Mouse (Mus musculus): Measurements from ENCODE around the gene Akap7. TPM values are rescaled to one million over a fixed set of nuclear protein-coding genes. Genes with fewer than 3 reads are reported as not detected.

Gene Akap7
- polyA plus RNA-seq, 1 experiment, result 140 TPM

DNA sequence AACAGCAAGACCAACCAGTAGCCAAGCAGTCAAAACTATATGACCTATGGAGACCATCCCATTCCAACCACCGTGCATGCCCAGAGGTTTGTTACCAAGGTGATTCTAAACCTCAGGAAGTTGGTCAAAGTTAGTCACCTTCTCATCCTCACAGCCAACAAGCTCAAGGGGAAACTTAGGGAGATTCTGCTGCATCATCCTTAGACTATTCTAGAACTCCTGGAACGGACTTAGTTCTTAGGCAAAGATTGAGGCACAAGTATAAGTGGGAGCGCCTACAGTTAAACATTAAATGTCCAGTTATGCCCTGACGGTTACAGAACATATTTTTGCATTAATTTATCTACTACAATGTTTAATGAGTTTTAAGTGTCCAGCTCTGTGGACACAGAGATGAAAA is 54.7 kb downstream of the Akap7 start:
- Histone ChIP-seq H3K4me3 (ENCODE audit: insufficient read depth, low read depth, low read length) (no peak overlapping the region), H3K27ac (replicated peaks; ENCODE audit: low read depth, low read length) (no peak overlapping the region), H3K4me1 (ENCODE audit: control insufficient read depth, insufficient read depth, insufficient read length, low read length) (peaks cover 3% of the 10 kb centered on the region)

- Histone ChIP-seq H3K4me1 (ENCODE audit: control insufficient read depth, insufficient read depth, insufficient read length, low read length) (no peaks in the 10 kb centered on the region; the same call in 1 of the 2 replicates), H3K27ac (replicated peaks; ENCODE audit: low read depth, low read length) (no peak overlapping the region), H3K4me3 (ENCODE audit: insufficient read depth, low read depth, low read length) (no peak overlapping the region)
These were observed 57.6 kb downstream of the Akap7 start for GRCm38 (mm10) chr10:25250108-25250507.

- no peaks in the 10 kb centered on the region for H3K4me1 ChIP-seq (ENCODE audit: control insufficient read depth, insufficient read depth, insufficient read length, low read length)
- no peak overlapping the region for H3K4me3 ChIP-seq (ENCODE audit: insufficient read depth, low read depth, low read length)
- H3K27ac ChIP-seq (replicated peaks; ENCODE audit: low read depth, low read length), result no peak overlapping the region
These were observed 61.5 kb downstream of the Akap7 start for GRCm38 (mm10) chr10:25246173-25246572.

DNA sequence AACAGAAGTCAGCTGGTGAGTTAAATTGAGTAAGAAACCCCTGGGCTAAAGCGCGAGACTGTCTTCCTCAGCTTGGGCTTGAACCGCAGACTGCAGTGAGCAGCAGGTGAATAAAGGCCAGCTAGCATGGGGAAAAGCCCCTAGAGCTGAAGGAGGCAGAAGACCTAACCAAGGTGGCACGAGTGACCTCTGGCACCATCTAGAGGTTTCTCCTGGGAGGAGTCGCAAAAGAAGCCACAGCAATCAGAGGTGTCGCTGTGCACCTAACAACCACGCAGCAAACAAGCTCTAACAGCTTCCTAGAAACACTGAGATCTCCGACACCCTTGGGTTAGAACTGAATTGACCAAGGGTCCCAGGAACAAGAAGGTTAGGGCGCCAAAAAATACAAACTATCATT is 68.5 kb downstream of the Akap7 start:
- H3K4me1 ChIP-seq (ENCODE audit: control insufficient read depth, insufficient read depth, insufficient read length, low read length), result no peaks in the 10 kb centered on the region
- H3K27ac ChIP-seq (replicated peaks; ENCODE audit: low read depth, low read length), result no peak overlapping the region
- H3K4me3 ChIP-seq (ENCODE audit: insufficient read depth, low read depth, low read length), result no peak overlapping the region

DNA sequence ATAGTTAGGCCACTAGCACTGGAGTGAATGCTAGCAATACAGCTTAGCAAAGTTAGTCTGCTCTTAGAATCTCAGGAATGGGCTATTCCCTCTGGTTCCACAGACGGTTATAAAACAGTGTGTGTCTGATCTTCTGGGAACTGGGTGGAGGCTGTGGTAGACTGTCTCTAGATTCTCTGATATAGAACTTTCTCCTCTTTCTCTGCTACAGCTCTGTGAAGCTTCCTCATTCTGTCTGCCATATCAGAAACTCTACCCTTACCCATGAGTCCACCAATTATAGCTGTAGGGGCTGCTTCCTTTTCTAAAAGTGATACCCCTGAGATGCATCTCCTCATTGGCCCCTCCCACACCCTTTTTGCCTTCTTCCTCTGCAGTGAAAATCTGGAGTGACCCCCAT is 73.6 kb downstream of the Akap7 start:
- H3K4me1 ChIP-seq (ENCODE audit: control insufficient read depth, insufficient read depth, insufficient read length, low read length), result no peaks in the 10 kb centered on the region
- no peak overlapping the region for H3K27ac ChIP-seq (replicated peaks; ENCODE audit: low read depth, low read length)
- no peak overlapping the region for H3K4me3 ChIP-seq (ENCODE audit: insufficient read depth, low read depth, low read length)

DNA sequence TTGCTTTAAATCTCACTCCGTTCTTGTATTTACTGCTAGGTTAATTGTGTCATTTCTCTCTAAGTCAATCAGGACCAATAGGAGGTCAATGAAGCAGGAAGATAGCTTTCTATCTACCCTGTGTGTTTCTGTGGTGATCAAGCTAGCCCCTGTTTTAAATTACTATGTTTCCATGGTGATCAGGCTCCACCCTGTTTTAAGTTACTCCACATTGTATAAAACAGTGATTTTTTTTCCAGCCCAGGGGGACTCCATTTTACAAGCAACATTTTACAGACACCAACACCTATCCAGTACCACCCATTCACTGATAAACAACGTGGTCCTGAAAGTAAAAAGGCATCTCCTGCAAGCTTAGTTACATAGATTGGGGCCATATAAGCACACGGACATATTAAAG is 75.0 kb downstream of the Akap7 start:
- Histone ChIP-seq H3K4me3 (ENCODE audit: insufficient read depth, low read depth, low read length) (no peak overlapping the region), H3K4me1 (ENCODE audit: control insufficient read depth, insufficient read depth, insufficient read length, low read length) (no peaks in the 10 kb centered on the region), H3K27ac (replicated peaks; ENCODE audit: low read depth, low read length) (no peak overlapping the region)

DNA sequence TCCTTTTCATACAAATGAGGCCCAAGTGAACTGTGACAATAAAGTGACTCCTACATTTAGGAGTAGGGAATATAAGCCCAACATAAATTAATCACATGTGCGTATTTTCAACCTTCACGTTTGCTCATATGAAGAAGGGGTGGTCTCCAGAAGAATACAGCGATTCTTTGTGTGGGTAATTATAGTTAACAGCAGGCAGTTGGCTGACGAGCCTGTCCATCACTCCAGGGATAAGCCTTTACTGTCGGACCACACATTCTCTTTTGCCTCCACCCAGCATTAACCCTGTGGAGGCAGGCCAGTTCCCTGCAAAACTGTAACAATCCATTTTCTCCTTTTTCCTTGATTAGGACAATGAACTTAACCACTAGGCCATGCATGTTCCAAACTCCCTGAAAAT is 76.3 kb downstream of the Akap7 start:
- H3K27ac ChIP-seq (replicated peaks; ENCODE audit: low read depth, low read length), result no peak overlapping the region
- H3K4me3 ChIP-seq (ENCODE audit: insufficient read depth, low read depth, low read length), result no peak overlapping the region
- H3K4me1 ChIP-seq (ENCODE audit: control insufficient read depth, insufficient read depth, insufficient read length, low read length), result no peaks in the 10 kb centered on the region

DNA sequence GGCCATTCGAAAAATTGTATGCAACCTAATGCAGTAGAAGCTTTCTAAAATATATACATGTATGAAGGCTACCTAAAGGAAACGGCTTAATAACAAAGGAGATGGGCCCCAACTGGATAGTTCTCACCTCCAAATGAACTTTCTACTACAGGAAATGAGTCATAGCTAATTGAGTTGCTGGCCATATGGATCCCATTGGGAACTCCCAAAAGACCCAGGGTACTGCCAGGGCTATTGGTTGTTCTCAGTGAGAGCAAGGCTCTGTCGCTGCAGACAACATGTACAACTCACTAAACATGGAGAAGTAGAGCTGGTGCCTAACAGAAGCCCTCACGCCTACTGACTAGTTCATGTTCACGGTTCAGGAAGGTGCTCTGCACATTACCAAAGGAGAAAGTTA is 83.3 kb downstream of the Akap7 start:
- Histone ChIP-seq H3K4me1 (ENCODE audit: control insufficient read depth, insufficient read depth, insufficient read length, low read length) (no peaks in the 10 kb centered on the region; the same call in 1 of the 2 replicates), H3K27ac (replicated peaks; ENCODE audit: low read depth, low read length) (no peak overlapping the region), H3K4me3 (ENCODE audit: insufficient read depth, low read depth, low read length) (no peak overlapping the region)

DNA sequence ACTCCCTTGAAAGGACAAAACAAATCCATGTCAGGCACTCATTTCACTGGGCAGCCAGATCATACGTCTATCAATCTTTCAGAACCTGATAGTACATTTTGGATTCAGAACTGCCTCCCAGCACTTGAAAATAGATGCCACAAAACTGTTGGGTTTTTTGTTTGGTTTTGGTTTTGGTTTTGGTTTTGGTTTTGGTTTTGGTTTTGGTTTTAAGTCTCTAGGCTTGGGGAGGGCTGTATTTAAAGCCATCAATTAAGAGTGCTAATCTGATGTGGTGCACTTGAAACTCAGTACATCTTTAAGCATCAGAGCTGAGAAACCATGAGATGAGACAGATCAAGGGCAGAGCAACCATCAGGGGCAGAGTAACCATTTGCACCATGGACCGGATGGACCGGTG is 86.9 kb downstream of the Akap7 start:
- Histone ChIP-seq H3K27ac (replicated peaks; ENCODE audit: low read depth, low read length) (peak overlapping the region; percentile 71; the same call in 1 of the 2 replicates), H3K4me1 (ENCODE audit: control insufficient read depth, insufficient read depth, insufficient read length, low read length) (no peaks in the 10 kb centered on the region; the same call in 1 of the 2 replicates), H3K4me3 (ENCODE audit: insufficient read depth, low read depth, low read length) (peak overlapping the region; percentile 42)

DNA sequence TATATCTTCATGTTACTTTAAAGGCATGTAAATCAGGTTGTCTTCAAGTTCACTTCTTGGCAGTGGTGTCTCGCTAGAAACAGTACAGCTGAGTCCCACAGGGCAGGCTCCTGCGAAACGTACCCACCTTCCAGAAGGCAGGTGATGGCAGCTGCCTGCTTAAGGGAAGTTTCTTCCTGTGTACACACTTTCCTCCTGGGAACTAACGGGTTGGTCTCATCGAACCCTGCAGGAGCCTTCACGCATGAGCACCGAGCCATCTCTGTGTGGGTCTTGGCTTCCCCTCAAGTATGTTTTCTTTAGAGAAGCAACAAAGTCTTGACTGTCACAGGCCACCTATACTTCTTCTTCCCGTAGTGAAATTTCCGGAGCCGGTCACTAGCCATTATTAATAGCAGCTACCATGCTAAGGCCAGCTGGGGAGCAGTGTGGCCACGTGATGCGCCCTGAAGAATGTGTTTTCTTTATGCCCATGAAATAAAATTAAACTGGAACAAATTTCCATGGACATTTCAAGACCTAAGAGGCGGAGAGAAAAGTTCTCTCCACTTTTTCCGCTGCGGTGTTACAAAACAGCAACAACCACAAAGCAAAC is 87.7 kb downstream of the Akap7 start:
- H3K4me3 ChIP-seq (ENCODE audit: insufficient read depth, low read depth, low read length), result no peak overlapping the region; the same call in 1 of the 2 replicates
- no peaks in the 10 kb centered on the region; the same call in 1 of the 2 replicates for H3K4me1 ChIP-seq (ENCODE audit: control insufficient read depth, insufficient read depth, insufficient read length, low read length)
- H3K27ac ChIP-seq (replicated peaks; ENCODE audit: low read depth, low read length), result no peak overlapping the region

DNA sequence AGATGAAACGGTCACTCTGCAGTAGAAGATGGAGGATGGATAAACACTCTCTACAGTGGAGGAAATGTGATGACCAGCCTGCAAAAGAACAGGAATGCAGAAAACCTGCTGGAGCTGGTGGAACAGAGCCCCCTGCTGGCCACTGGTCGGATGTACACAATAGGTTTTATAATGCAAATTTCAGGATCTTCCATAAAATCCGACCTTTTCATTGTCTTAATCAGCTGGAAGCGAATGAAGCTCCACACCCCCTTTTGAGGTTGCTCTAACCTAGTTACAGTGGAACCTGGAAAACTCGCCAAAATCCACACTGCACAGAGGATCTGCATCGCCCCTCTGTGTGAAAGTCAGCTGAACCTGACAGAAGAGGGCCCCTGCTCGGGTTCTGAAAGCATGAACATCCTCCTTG is 88.4 kb downstream of the Akap7 start:
- H3K4me3 ChIP-seq (ENCODE audit: insufficient read depth, low read depth, low read length), result no peak overlapping the region
- H3K4me1 ChIP-seq (ENCODE audit: control insufficient read depth, insufficient read depth, insufficient read length, low read length), result no peaks in the 10 kb centered on the region
- no peak overlapping the region for H3K27ac ChIP-seq (replicated peaks; ENCODE audit: low read depth, low read length)

DNA sequence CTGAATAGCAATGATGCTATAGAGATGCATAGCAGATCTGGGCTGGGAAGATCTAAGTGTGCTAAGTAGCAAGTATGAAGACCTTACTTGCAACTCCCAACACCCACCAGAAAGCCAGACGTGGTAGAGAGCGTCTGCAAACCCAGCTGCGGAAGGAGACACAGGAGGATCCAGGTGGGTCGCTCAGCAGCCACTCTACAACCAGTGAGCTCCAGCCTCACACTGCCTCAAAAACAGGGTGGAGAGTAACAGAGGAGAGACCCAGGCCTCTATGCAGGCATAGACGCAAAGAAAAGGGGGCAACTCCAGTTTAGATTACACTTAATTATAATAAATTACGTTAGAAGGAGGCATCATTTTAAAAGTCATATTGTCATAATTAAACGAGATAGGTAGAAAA is 88.9 kb downstream of the Akap7 start:
- no peaks in the 10 kb centered on the region for H3K4me1 ChIP-seq (ENCODE audit: control insufficient read depth, insufficient read depth, insufficient read length, low read length)
- no peak overlapping the region for H3K4me3 ChIP-seq (ENCODE audit: insufficient read depth, low read depth, low read length)
- no peak overlapping the region for H3K27ac ChIP-seq (replicated peaks; ENCODE audit: low read depth, low read length)

GRCm38 (mm10) chr10:25215977-25216376 is 91.7 kb downstream of the Akap7 start:
- no peaks in the 10 kb centered on the region for H3K4me1 ChIP-seq (ENCODE audit: control insufficient read depth, insufficient read depth, insufficient read length, low read length)
- H3K27ac ChIP-seq (replicated peaks; ENCODE audit: low read depth, low read length), result no peak overlapping the region
- H3K4me3 ChIP-seq (ENCODE audit: insufficient read depth, low read depth, low read length), result no peak overlapping the region

GRCm38 (mm10) chr10:25213716-25214115 is 94.0 kb downstream of the Akap7 start:
- no peaks in the 10 kb centered on the region for H3K4me1 ChIP-seq (ENCODE audit: control insufficient read depth, insufficient read depth, insufficient read length, low read length)
- H3K4me3 ChIP-seq (ENCODE audit: insufficient read depth, low read depth, low read length), result no peak overlapping the region
- no peak overlapping the region for H3K27ac ChIP-seq (replicated peaks; ENCODE audit: low read depth, low read length)

DNA sequence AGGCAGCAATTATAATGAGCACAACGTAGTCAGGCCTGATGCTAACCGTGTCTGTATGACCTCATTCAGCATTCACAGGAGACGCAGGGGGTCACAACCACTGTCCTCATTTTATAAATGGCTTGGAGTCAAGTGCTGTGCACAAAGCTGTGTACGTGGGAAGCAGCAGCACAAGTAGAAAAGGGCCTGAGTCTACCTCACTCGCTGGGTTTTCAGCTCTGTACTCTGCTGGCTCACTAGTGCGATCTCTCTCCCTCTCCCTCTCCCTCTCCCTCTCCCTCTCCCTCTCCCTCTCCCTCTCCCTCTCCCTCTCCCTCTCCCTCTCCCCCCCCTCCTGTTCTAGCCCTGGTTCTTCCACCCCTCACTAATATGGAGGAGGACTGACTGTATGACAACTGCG is 99.1 kb downstream of the Akap7 start:
- Histone ChIP-seq H3K27ac (replicated peaks; ENCODE audit: low read depth, low read length) (no peak overlapping the region), H3K4me3 (ENCODE audit: insufficient read depth, low read depth, low read length) (no peak overlapping the region), H3K4me1 (ENCODE audit: control insufficient read depth, insufficient read depth, insufficient read length, low read length) (no peaks in the 10 kb centered on the region)

DNA sequence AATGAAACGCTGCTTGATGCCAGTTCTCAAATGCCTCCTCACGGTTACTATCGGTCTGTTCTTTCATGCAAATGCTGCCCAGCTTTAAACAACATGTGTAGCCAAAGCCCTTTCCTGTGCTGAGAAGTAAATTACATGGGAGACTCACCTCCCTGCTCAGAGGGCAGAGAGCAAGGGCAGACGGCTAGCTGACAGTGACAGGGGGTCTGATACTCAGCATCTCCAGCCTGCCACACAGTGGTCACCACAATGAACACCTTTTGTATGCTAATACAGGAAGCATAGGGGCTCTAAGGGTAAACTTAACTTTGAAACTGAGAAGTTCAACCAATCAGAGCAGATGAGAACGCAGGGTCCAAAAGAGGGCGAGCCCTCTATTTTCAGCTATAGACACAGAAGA is 99.8 kb downstream of the Akap7 start:
- Histone ChIP-seq H3K4me1 (ENCODE audit: control insufficient read depth, insufficient read depth, insufficient read length, low read length) (no peaks in the 10 kb centered on the region), H3K4me3 (ENCODE audit: insufficient read depth, low read depth, low read length) (no peak overlapping the region), H3K27ac (replicated peaks; ENCODE audit: low read depth, low read length) (no peak overlapping the region)

Data from brown adipose tissue, adult 24 weeks (tissue).